Mouse (Mus musculus) stomach, embryonic 14.5 days (tissue): Measurements from ENCODE around the gene Upp2. TPM values are rescaled to one million over a fixed set of nuclear protein-coding genes. Genes with fewer than 3 reads are reported as not detected.

ENCODE experiments used
- ATAC-seq: fragments of 200-750 bp; cut with Nextera tagmentation; 2 replicates; pipeline ENCODE4 v1.8.0; 2017; ENCODE audit warnings: low read depth, moderate TSS enrichment; ENCODE audit not compliant: insufficient number of reproducible peaks, insufficient read depth, low FRiP score
- H3K27ac ChIP-seq: fragments of 300-500 bp; sonication (generic); 2 replicates; pipeline ENCODE4 v1.5.1; 2014; ENCODE audit warnings: mild to moderate bottlenecking, low read length, moderate library complexity, mixed read lengths
- H3K27me3 ChIP-seq: fragments of 300-500 bp; sonication (generic); 2 replicates; pipeline ENCODE4 v1.6.1; 2014; ENCODE audit warnings: low read length, control low read depth, mixed read lengths; ENCODE audit not compliant: control insufficient read depth, insufficient read depth
- H3K36me3 ChIP-seq: fragments of 300-500 bp; sonication (generic); 2 replicates; pipeline ENCODE4 v1.6.1; 2014; ENCODE audit warnings: mild to moderate bottlenecking, control low read depth, low read length, moderate library complexity, mixed read lengths; ENCODE audit not compliant: control insufficient read depth, insufficient read depth
- H3K4me1 ChIP-seq: fragments of 300-500 bp; sonication (generic); 2 replicates; pipeline ENCODE4 v1.6.1; 2014; ENCODE audit warnings: low read length, control low read depth, mixed read lengths; ENCODE audit not compliant: control insufficient read depth, insufficient read depth
- H3K4me2 ChIP-seq: fragments of 300-500 bp; sonication (generic); replicated peaks from 2 replicates; pipeline ENCODE4 v1.6.1; 2014; ENCODE audit warnings: low read depth, low read length, control low read depth
- H3K4me3 ChIP-seq: fragments of 300-500 bp; sonication (generic); 2 replicates; pipeline ENCODE4 v1.5.1; 2014; ENCODE audit warnings: low read depth, low read length, control low read depth
- H3K9ac ChIP-seq: fragments of 300-500 bp; sonication (generic); replicated peaks from 2 replicates; pipeline ENCODE4 v1.6.1; 2014; ENCODE audit warnings: low read depth, mild to moderate bottlenecking, control low read depth, low read length, moderate library complexity, mixed read lengths
- H3K9me3 ChIP-seq: fragments of 300-500 bp; sonication (generic); 2 replicates; pipeline ENCODE4 v1.6.1; 2016; ENCODE audit warnings: low read depth, low read length, control low read depth; ENCODE audit not compliant: control insufficient read depth
- WGBS: fragments of 180-500 bp; shearing (Covaris S2); extraction: QIAGEN DNeasy Blood & Tissue Kit; methylation state at CpG from one replicate; pipeline ENCODE4 v1.1.7; 2014; 5-methylcytosine and 5-hydroxymethylcytosine counted together
- polyA plus RNA-seq: library from polyadenylated mRNA; unstranded; fragments of >200 nt; fragmentation: Nextera tagmentation; extraction: Ambion mirVana; gene quantifications from 2 replicates; pipeline ENCODE4 v1.2.1, GENCODE M21; 2014

Gene Upp2
- polyA plus RNA-seq, 1 experiment from 2014 or later, result 9.2 TPM

GRCm38 (mm10) chr2:58679968-58680367, 112.9 kb downstream of the Upp2 start:
- Histone ChIP-seq H3K4me2 (no peak overlapping the region), H3K4me1 (no peaks in the 10 kb centered on the region), H3K4me3 (no peak overlapping the region), H3K9ac (no peak overlapping the region), H3K36me3 (no peaks in the 10 kb centered on the region), H3K27ac (no peak overlapping the region), H3K27me3 (no peaks in the 10 kb centered on the region), H3K9me3 (no peaks in the 10 kb centered on the region)
- ATAC-seq, result no peak
- WGBS, result 72% methylated on average over 12 of the region's 12 CpGs

GRCm38 (mm10) chr2:58680794-58681193, 113.7 kb downstream of the Upp2 start:
- Histone ChIP-seq H3K9me3 (no peaks in the 10 kb centered on the region), H3K27me3 (no peaks in the 10 kb centered on the region), H3K4me2 (no peak overlapping the region), H3K27ac (no peak overlapping the region), H3K9ac (no peak overlapping the region), H3K4me3 (no peak overlapping the region), H3K36me3 (no peaks in the 10 kb centered on the region), H3K4me1 (no peaks in the 10 kb centered on the region)
- no peak for ATAC-seq
- 33% methylated on average over 6 of the region's 6 CpGs for WGBS

GRCm38 (mm10) chr2:58681394-58681793, 114.3 kb downstream of the Upp2 start:
- Histone ChIP-seq H3K27me3 (no peaks in the 10 kb centered on the region), H3K36me3 (no peaks in the 10 kb centered on the region), H3K9ac (no peak overlapping the region), H3K4me2 (no peak overlapping the region), H3K27ac (no peak overlapping the region), H3K4me1 (no peaks in the 10 kb centered on the region), H3K9me3 (no peaks in the 10 kb centered on the region), H3K4me3 (no peak overlapping the region)
- 74% methylated on average over 3 of the region's 3 CpGs for WGBS
- no peak for ATAC-seq

- no peak overlapping the region for H3K9ac ChIP-seq
- no peaks in the 10 kb centered on the region for H3K9me3 ChIP-seq
- H3K27ac ChIP-seq, result no peak overlapping the region
- no peak overlapping the region for H3K4me3 ChIP-seq
- H3K36me3 ChIP-seq, result no peaks in the 10 kb centered on the region
- 73% methylated on average over 8 of the region's 8 CpGs for WGBS
- no peak for ATAC-seq
- no peaks in the 10 kb centered on the region for H3K4me1 ChIP-seq
- no peaks in the 10 kb centered on the region for H3K27me3 ChIP-seq
- H3K4me2 ChIP-seq, result no peak overlapping the region
These were observed 130.4 kb downstream of the Upp2 start for GRCm38 (mm10) chr2:58697501-58697900.

- no peak overlapping the region for H3K4me2 ChIP-seq
- H3K36me3 ChIP-seq, result no peaks in the 10 kb centered on the region
- peak; percentile 77; the same call in 1 of the 2 replicates for ATAC-seq
- no peak overlapping the region for H3K4me3 ChIP-seq
- no peaks in the 10 kb centered on the region for H3K4me1 ChIP-seq
- no peaks in the 10 kb centered on the region for H3K27me3 ChIP-seq
- H3K27ac ChIP-seq, result no peak overlapping the region
- no peak overlapping the region for H3K9ac ChIP-seq
- WGBS, result 25% methylated on average over 5 of the region's 5 CpGs
- H3K9me3 ChIP-seq, result no peaks in the 10 kb centered on the region
These were observed 132.8 kb downstream of the Upp2 start for GRCm38 (mm10) chr2:58699931-58700330.

- no peaks in the 10 kb centered on the region for H3K36me3 ChIP-seq
- H3K9me3 ChIP-seq, result no peaks in the 10 kb centered on the region
- H3K27me3 ChIP-seq, result no peaks in the 10 kb centered on the region
- H3K27ac ChIP-seq, result no peak overlapping the region
- H3K9ac ChIP-seq, result no peak overlapping the region
- H3K4me2 ChIP-seq, result no peak overlapping the region
- no peaks in the 10 kb centered on the region for H3K4me1 ChIP-seq
- 33% methylated on average over 7 of the region's 7 CpGs for WGBS
- ATAC-seq, result no peak
- H3K4me3 ChIP-seq, result no peak overlapping the region
These were observed 133.3 kb downstream of the Upp2 start for GRCm38 (mm10) chr2:58700354-58700753.

GRCm38 (mm10) chr2:58701627-58702026, 134.5 kb downstream of the Upp2 start:
- H3K4me3 ChIP-seq, result no peak overlapping the region
- WGBS, result 94% methylated on average over 4 of the region's 4 CpGs
- H3K4me2 ChIP-seq, result no peak overlapping the region
- no peak for ATAC-seq
- no peaks in the 10 kb centered on the region for H3K4me1 ChIP-seq
- no peaks in the 10 kb centered on the region for H3K9me3 ChIP-seq
- no peak overlapping the region for H3K27ac ChIP-seq
- H3K27me3 ChIP-seq, result no peaks in the 10 kb centered on the region
- no peaks in the 10 kb centered on the region for H3K36me3 ChIP-seq
- no peak overlapping the region for H3K9ac ChIP-seq

GRCm38 (mm10) chr2:58703226-58703625, 136.1 kb downstream of the Upp2 start:
- no peak for ATAC-seq
- no peaks in the 10 kb centered on the region for H3K27me3 ChIP-seq
- H3K4me3 ChIP-seq, result no peak overlapping the region
- no peaks in the 10 kb centered on the region for H3K9me3 ChIP-seq
- H3K27ac ChIP-seq, result no peak overlapping the region
- H3K9ac ChIP-seq, result no peak overlapping the region
- H3K36me3 ChIP-seq, result no peaks in the 10 kb centered on the region
- H3K4me1 ChIP-seq, result no peaks in the 10 kb centered on the region
- no peak overlapping the region for H3K4me2 ChIP-seq
- WGBS, result 79% methylated on average over 6 of the region's 6 CpGs

GRCm38 (mm10) chr2:58703646-58704045, 136.5 kb downstream of the Upp2 start:
- Histone ChIP-seq H3K27me3 (no peaks in the 10 kb centered on the region), H3K27ac (no peak overlapping the region), H3K4me3 (no peak overlapping the region), H3K36me3 (no peaks in the 10 kb centered on the region), H3K9ac (no peak overlapping the region), H3K4me1 (no peaks in the 10 kb centered on the region), H3K9me3 (no peaks in the 10 kb centered on the region), H3K4me2 (no peak overlapping the region)
- ATAC-seq, result no peak
- 79% methylated on average over 6 of the region's 6 CpGs for WGBS
